Mouse (Mus musculus) midbrain, postnatal 0 days (tissue): ENCODE results near the gene Ube2g1. TPM values are rescaled to one million over a fixed set of nuclear protein-coding genes. Genes with fewer than 3 reads are reported as not detected.

ENCODE experiments used
- ATAC-seq: fragments of 200-750 bp; cut with Nextera tagmentation; 2 replicates; pipeline ENCODE4 v1.8.0; 2017; ENCODE audit warnings: moderate number of reproducible peaks, mild to moderate bottlenecking, moderate TSS enrichment, moderate library complexity; ENCODE audit not compliant: low FRiP score
- DNase-seq: peaks from one replicate; pipeline ENCODE4 v3.0.0-alpha.2; 2015; ENCODE audit warnings: low spot score
- H3K27ac ChIP-seq: fragments of 300-500 bp; sonication (generic); 2 replicates; pipeline ENCODE4 v1.5.1; 2014; ENCODE audit warnings: low read depth, mild to moderate bottlenecking, low read length, mixed read lengths
- H3K27me3 ChIP-seq: fragments of 300-500 bp; sonication (generic); 2 replicates; pipeline ENCODE4 v1.6.1; 2014; ENCODE audit warnings: low read length, control low read depth, mixed read lengths; ENCODE audit not compliant: insufficient read depth
- H3K36me3 ChIP-seq: fragments of 300-500 bp; sonication (generic); 2 replicates; pipeline ENCODE4 v1.6.1; 2014; ENCODE audit warnings: low read length, control low read depth, mixed read lengths; ENCODE audit not compliant: insufficient read depth
- H3K4me1 ChIP-seq: fragments of 300-500 bp; sonication (generic); 2 replicates; pipeline ENCODE4 v1.6.1; 2014; ENCODE audit warnings: mild to moderate bottlenecking, control low read depth, antibody characterized with exemption, low read length, mixed read lengths; ENCODE audit not compliant: insufficient read depth
- H3K4me2 ChIP-seq: fragments of 300-500 bp; sonication (generic); 2 replicates; pipeline ENCODE4 v1.6.1; 2014; ENCODE audit warnings: low read depth, mild to moderate bottlenecking, low read length, mixed read lengths; ENCODE audit not compliant: poor library complexity, severe bottlenecking
- H3K4me3 ChIP-seq: fragments of 300-500 bp; sonication (generic); 2 replicates; pipeline ENCODE4 v1.5.1; 2014; ENCODE audit warnings: low read depth, mild to moderate bottlenecking, low read length, moderate library complexity
- H3K9ac ChIP-seq: fragments of 300-500 bp; sonication (generic); replicated peaks from 2 replicates; pipeline ENCODE4 v1.6.1; 2014; ENCODE audit warnings: mild to moderate bottlenecking, low read length, moderate library complexity, mixed read lengths; ENCODE audit not compliant: poor library complexity, severe bottlenecking
- H3K9me3 ChIP-seq: fragments of 300-500 bp; sonication (generic); 2 replicates; pipeline ENCODE4 v1.6.1; 2016; ENCODE audit warnings: low read length, control low read depth
- CTCF ChIP-seq: IDR thresholded peaks from 2 replicates; pipeline ENCODE4 v1.5.1; 2016; ENCODE audit warnings: antibody characterized with exemption, mild to moderate bottlenecking
- WGBS: fragments of 180-500 bp; shearing (Covaris S2); extraction: QIAGEN DNeasy Blood & Tissue Kit; methylation state at CpG from one replicate; pipeline ENCODE4 v1.1.7; 2014; 5-methylcytosine and 5-hydroxymethylcytosine counted together
- polyA plus RNA-seq: library from polyadenylated mRNA; unstranded; fragments of >200 nt; fragmentation: Nextera tagmentation; extraction: Ambion mirVana; gene quantifications from 2 replicates; pipeline ENCODE4 v1.2.1, GENCODE M21; 2015
- total RNA-seq: library from RNA; depleted of rRNA; stranded (reverse); fragments of >200 nt; gene quantifications from 2 replicates; pipeline ENCODE4 v1.2.3, GENCODE M21; 2014; rRNA removed

Ube2g1 gene
- 44.2 and 46.0 TPM in 2 replicates for total RNA-seq
- 57.3 and 64.5 TPM in 2 replicates for polyA plus RNA-seq

- H3K9me3 ChIP-seq, result no peaks in the 10 kb centered on the region
- no peaks in the 10 kb centered on the region for H3K36me3 ChIP-seq
- 2% methylated on average over 47 of the region's 56 CpGs for WGBS
- H3K27ac ChIP-seq, result peak within 1 kb of the TSS; percentile 93
- no peaks in the 10 kb centered on the region for H3K4me1 ChIP-seq
- no peaks in the 10 kb centered on the region for H3K27me3 ChIP-seq
- DNase-seq (peak; percentile 98), ATAC-seq (peak; percentile 97)
- TF ChIP-seq CTCF, result peak; percentile 30
- H3K9ac ChIP-seq, result peak within 1 kb of the TSS; percentile 92
- H3K4me3 ChIP-seq, result peak within 1 kb of the TSS; percentile 97
- peak within 1 kb of the TSS; percentile 55 for H3K4me2 ChIP-seq
Observed at GRCm38 (mm10) chr11:72606694-72607407, at the start of gene Ube2g1. Gene Ube2g1, plus strand, starts transcription at chr11:72607283.

GRCm38 (mm10) chr11:72558155-72558554 lies 48.9 kb upstream of the Ube2g1 start:
- TF ChIP-seq CTCF, result no peak
- ATAC-seq, result no peak
- Histone ChIP-seq H3K9ac (no peak overlapping the region), H3K27ac (no peak overlapping the region), H3K27me3 (no peaks in the 10 kb centered on the region), H3K9me3 (no peaks in the 10 kb centered on the region), H3K4me3 (no peak overlapping the region), H3K4me2 (no peak overlapping the region), H3K36me3 (no peaks in the 10 kb centered on the region), H3K4me1 (no peaks in the 10 kb centered on the region)
- no peak for DNase-seq
- 56% methylated on average over 5 of the region's 5 CpGs for WGBS

- ATAC-seq, result no peak
- DNase-seq, result no peak
- H3K4me1 ChIP-seq, result no peaks in the 10 kb centered on the region
- H3K27me3 ChIP-seq, result no peaks in the 10 kb centered on the region
- H3K27ac ChIP-seq, result no peak overlapping the region
- no peak overlapping the region for H3K9ac ChIP-seq
- H3K36me3 ChIP-seq, result no peaks in the 10 kb centered on the region
- no peaks in the 10 kb centered on the region for H3K9me3 ChIP-seq
- no peak overlapping the region for H3K4me2 ChIP-seq
- 75% methylated on average over 3 of the region's 3 CpGs for WGBS
- TF ChIP-seq CTCF, result no peak
- no peak overlapping the region for H3K4me3 ChIP-seq
Observed at GRCm38 (mm10) chr11:72560661-72561060, 46.4 kb upstream of the Ube2g1 start.

GRCm38 (mm10) chr11:72564232-72564807 lies 42.8 kb upstream of the Ube2g1 start:
- Histone ChIP-seq H3K9ac (no peak overlapping the region), H3K36me3 (no peaks in the 10 kb centered on the region), H3K4me2 (no peak overlapping the region), H3K27ac (no peak overlapping the region), H3K4me3 (no peak overlapping the region), H3K9me3 (no peaks in the 10 kb centered on the region), H3K27me3 (no peaks in the 10 kb centered on the region), H3K4me1 (no peaks in the 10 kb centered on the region)
- 22% methylated on average over 6 of the region's 6 CpGs for WGBS
- DNase-seq, result peak; percentile 87
- peak; percentile 47; the same call in 1 of the 2 replicates for ATAC-seq
- peak; percentile 90 for TF ChIP-seq CTCF

GRCm38 (mm10) chr11:72566304-72566703 lies 40.8 kb upstream of the Ube2g1 start:
- Histone ChIP-seq H3K9me3 (no peaks in the 10 kb centered on the region), H3K27me3 (no peaks in the 10 kb centered on the region), H3K9ac (no peak overlapping the region), H3K36me3 (no peaks in the 10 kb centered on the region), H3K4me2 (no peak overlapping the region), H3K4me1 (no peaks in the 10 kb centered on the region), H3K4me3 (no peak overlapping the region), H3K27ac (no peak overlapping the region)
- no peak for TF ChIP-seq CTCF
- WGBS, result 85% methylated on average over 7 of the region's 7 CpGs
- no peak for DNase-seq
- no peak for ATAC-seq

- 48% methylated on average over 10 of the region's 10 CpGs for WGBS
- Histone ChIP-seq H3K9me3 (no peaks in the 10 kb centered on the region), H3K4me1 (no peaks in the 10 kb centered on the region), H3K9ac (no peak overlapping the region), H3K27ac (no peak overlapping the region), H3K27me3 (no peaks in the 10 kb centered on the region), H3K4me2 (no peak overlapping the region), H3K36me3 (no peaks in the 10 kb centered on the region), H3K4me3 (no peak overlapping the region)
- TF ChIP-seq CTCF, result no peak
- ATAC-seq, result no peak
- DNase-seq, result no peak
Observed at GRCm38 (mm10) chr11:72566816-72567338, 40.2 kb upstream of the Ube2g1 start.
